Mouse (Mus musculus) olfactory bulb, adult 2 months (tissue): ENCODE results near the gene Ptges2.

Experiments used
- CTCF ChIP-seq: fragments of 200-500 bp; IDR thresholded peaks from 2 replicates; pipeline ENCODE4 v1.5.1; 2012; ENCODE audit warnings: low read depth, mild to moderate bottlenecking, low read length, moderate library complexity; ENCODE audit not compliant: insufficient read depth
- POLR2A ChIP-seq: fragments of 200-500 bp; IDR thresholded peaks from 2 replicates; pipeline ENCODE4 v1.6.1; 2012; ENCODE audit warnings: mild to moderate bottlenecking, low read depth, low read length, moderate library complexity; ENCODE audit not compliant: insufficient read depth

GRCm38 (mm10) chr2:32425568-32425967, 29.9 kb downstream of the Ptges2 start:
- no peak for TF ChIP-seq CTCF
- TF ChIP-seq POLR2A = no peak
